Mouse (Mus musculus) c-Kit-negative CD71-positive TER-119-positive erythroid progenitor cells, embryonic 14.5 days (primary cell): ENCODE measurements around the gene Fam192a.

Experiments
- DNase-seq: peaks from one replicate; pipeline ENCODE4 v3.0.0-alpha.2; 2013; ENCODE audit warnings: low read depth, low spot score

Gene Fam192a

DNA sequence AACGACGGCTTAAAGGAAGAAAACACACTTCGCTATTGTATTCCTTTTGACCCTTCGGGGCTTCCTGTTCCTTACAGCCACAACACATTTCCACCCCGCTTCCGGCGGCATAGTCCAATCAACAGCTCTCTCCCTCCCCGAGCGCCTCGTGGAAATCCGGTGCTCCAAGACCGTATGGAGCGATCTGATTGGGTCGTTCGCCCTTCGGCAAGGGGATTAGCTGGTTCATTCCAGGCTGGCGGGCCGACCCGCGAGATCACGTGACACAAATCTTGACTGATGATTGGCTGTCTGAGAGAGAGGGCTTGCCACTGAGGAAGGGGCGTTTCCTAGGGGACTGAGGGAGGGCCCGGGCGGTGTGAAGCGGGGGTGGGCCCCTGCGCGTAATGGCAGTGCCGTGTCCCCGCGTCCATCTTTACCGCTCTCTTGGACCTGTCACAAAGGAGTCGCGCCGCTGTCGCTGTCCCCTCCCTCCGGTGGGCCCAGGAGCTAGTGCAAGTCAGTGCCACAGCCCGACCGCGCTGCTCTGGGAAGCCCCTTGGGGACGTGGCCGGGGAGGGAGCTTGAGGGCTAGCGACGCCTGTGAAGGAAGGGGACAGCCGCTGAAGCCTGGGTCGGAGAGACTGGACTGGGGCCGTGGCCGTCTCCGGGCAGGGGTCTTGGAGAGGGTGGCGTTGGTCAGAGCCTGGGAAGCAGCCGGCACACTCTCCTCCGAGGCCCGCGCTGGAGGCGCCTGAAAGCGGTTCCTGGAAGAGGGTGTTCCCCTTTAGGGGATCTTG is at the start of gene Fam192a, which contains the start of gene Rspry1:
Gene Fam192a, minus strand, starts transcription at position 391 of the 779 bp plus-strand sequence.
Gene Rspry1, plus strand, starts transcription at position 331 of the 779 bp plus-strand sequence.
- DNase-seq, result peak; percentile 99

DNA sequence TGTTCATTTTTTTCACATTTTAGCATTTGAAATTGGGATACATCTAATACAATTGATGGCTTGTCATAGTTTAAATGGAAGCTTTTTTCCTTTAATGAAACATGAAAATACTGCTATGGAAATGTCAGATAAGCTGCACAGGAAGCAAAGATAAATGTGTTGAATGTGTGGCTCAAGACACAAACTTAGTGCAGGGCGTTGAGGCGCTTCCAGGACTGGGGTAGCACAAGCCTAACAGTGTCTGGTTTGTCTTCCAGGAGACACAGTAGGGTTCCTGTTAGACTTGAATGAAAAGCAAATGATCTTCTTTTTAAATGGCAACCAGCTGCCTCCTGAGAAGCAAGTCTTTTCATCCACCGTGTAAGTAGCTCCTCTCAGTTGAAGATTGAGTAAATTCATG is 47.7 kb upstream of the Fam192a start:
- DNase-seq, result no peak

DNA sequence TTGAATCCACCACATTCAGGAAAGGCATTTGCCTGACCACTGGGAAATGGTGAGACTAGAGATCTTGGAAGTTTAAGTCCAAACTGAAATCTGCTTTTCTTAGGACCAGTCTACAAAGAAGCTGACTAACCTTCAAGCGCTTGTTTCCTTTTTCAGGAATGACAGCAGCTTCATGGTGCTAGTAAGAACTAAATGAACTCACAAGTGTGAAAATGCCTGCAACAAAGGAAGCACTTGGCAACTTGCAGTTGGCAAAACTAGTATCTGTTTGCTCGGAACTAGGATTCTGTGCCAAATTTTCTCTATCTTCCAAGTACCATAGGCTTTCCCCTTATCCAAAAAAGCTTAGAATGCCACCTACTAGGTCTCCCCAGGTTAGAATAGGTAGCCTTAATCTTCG is 44.4 kb upstream of the Fam192a start:
- no peak for DNase-seq

DNA sequence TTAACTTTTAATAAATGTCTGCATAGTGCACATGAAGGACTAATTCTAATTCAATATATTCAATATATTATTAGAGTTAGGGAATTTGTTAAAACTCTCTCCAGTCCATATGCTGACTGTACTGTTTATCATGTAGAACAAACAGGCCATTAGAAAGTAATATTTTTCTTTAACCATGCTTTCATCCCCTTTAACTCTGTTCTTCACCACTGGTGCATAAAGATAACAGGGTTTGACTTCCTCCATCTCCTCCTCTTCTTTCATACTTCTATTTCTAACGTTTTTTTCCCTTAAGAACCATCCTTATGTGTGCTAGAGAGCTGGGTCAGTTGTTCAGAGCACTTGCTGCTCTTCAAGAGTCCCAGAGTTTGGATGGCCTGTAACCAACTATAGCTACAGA is 43.4 kb upstream of the Fam192a start:
- no peak for DNase-seq

DNA sequence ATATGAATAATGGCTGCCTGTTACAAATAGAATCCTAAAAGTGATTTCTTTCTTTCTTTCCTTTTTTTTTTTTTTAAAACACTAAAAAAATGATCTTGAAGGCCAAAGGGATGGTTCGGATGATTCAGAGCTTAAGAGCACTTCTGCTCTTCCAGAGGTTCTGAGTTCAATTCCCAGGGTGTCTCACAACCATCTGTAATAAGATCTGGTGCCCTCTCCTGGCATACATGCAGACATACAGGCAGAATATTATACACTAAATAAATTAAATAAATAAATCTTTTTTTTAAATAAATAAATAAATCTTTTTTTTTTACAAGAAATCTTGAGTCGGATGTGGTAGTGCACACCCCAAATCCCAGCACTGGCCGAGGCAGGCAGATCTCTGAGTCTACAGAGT is 40.1 kb upstream of the Fam192a start:
- DNase-seq, result no peak

DNA sequence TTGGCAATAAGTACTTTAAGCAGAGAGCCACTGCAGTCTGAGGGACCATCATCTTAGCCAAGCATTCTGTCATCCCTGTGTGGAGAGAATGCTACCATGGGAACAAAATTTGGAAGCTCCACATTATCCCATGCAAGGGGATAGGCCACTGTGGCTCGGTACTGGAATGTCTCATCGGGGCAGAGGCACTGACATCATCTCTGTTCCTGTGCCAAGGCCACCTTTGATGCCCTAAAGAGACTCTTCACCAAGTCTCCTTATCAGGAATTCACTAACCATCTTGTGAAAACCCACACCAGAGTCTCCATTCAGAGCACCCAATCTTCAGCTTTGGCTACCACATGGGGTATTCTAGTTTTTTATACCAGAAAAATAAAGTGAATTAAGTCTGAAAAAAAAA is 39.4 kb upstream of the Fam192a start:
- no peak for DNase-seq

DNA sequence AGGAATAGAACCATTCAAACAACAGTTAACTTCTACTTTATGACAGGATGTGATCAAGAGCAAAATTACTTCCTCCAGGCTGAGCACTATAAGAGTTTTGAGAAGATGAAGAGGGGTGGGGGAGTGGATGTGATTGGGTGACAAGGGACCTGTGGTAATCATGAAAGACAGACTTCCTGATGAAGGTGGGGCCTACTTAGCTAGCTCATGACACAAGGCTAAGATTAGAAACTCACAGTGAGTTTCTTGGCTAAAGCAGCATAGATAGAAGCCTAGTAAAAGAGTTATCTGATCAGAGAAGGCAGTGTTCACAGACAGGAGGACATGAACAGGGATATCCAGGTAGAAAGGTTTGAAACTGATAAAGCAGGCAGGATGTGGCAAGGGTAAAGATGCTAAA is 32.4 kb upstream of the Fam192a start:
- peak; percentile 12 for DNase-seq

- no peak for DNase-seq
Measured at GRCm38 (mm10) chr8:94633564-94634194, 31.9 kb upstream of the Fam192a start.

GRCm38 (mm10) chr8:94624885-94625284 is 23.1 kb upstream of the Fam192a start:
- DNase-seq, result no peak

DNA sequence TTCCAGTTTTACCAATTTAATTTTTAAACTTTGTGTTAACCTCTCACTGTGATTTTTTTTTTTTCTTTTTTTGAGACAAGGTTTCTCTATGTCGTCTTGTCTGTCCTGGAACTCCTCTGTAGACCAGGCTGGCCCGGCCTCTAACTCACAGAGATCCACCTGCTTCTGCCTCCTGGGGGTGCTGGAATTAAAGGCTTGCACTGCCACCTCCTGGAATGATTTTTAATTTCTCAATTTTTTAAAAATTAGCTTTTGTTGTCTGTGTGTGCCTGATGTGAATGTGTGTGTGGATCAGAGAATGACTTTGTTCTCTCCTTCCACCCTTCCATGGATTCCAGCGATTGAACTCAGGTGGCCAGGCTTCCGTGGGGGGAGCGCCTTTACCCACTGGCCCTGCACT is 5.3 kb upstream of the Fam192a start:
- DNase-seq, result no peak

- no peak for DNase-seq
Measured at GRCm38 (mm10) chr8:94604030-94604429, 2.2 kb upstream of the Fam192a start.

DNA sequence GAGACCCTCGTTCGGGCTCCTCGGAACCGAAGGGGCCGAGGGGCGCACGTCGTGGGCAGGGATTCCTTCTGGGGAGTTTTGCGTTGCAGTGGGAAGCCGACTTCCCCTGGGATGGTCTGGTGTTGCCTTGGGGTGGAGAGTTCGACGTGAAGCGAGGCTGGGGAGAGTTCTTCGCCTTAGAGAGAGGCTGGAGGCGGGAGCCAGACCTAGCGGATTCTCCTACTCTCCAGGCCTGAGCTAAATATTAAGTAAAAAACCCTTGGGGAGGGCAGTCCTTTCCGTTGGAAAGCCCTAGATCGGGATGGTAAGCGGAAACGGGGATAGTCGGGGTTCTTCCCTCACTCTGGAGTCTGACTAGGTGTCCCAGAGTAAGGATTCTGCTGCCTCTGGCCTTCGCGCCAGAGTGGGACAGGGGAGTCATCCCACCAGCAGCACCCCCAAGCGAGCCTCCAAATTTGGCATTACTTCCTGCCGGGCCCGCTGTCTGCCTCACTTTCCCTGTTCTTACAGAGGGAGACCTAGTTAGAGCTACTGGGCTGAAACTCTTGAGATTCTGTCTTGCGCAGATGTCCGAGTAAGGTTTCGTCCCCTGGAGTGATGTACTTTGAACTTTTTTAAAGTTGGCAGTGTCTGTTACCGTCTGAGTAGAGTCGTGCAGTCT is 804 bp upstream of the Fam192a start:
- peak; percentile 31 for DNase-seq

GRCm38 (mm10) chr8:94601034-94601606 is 677 bp downstream of the Fam192a start:
- DNase-seq, result peak; percentile 12

DNA sequence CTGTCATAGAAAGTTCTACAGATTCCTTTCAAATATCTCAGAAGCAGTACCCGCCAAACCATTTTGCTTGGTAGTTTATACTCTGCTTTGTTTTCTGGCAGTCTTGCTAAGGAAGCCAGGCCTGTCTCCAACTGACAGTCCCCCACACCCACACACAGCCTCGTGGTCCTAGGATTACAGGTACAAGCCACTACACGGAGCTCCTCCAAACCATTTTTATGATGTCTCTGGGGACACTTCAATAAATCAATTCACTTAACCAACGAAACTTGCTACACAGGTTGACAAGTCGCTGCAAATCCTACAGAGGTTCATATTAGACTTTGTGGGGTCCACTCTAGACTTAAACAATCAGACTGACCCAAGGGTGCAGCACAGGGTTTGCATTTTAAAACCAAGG is 1.3 kb downstream of the Fam192a start:
- peak; percentile 3 for DNase-seq

GRCm38 (mm10) chr8:94594211-94594610 is 7.6 kb downstream of the Fam192a start:
- DNase-seq, result peak; percentile 9

- no peak for DNase-seq
Measured at GRCm38 (mm10) chr8:94591691-94592090, 10.1 kb downstream of the Fam192a start.

DNA sequence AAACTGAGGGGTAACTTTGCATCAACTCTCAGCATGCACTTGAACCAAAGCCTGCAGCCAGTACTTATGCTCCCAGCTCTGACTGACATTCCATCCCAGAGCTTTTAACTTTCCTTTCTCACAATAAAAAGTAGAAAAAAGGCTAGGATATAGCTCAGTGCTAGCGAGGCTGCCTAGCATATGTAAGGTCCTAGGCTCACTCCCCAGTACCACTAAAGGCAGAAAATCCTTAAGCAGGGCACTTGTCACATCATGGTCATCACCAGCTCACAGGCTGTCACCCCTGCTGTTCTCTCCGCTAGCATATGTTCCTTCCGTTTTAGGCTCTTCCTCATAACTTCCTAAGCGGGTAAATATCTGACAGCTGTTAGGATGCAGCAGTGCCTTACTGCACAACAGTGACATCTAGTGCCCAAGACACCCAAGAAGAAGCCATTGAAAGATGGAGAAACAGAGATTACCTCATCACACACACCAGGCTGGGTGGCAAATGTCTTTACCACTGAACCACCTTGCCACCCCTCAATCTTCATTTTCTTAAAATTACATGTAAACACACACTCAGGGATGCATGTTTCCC is 17.5 kb downstream of the Fam192a start:
- no peak for DNase-seq

- no peak for DNase-seq
Measured at GRCm38 (mm10) chr8:94582569-94582968, 19.2 kb downstream of the Fam192a start.

- DNase-seq, result no peak
Measured at GRCm38 (mm10) chr8:94581820-94582483, 19.8 kb downstream of the Fam192a start.

DNA sequence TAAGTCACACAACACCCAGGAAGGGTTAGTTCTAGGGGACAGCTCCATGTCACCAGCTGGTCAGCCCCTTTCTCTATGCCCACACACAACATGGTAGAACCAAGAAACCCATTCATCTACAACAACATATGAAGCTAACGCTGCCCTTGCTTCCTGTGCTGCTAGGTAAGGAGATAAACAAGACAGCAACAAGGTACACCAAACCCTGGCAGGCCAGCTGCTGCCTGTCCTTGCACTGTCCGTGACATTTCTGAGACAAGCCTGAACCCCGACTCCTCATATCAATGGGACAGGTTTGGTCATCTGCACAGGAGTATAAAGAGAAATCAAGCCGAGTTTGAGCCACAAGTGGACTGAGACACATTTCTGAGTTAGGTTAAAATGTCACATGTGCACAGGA is 26.6 kb downstream of the Fam192a start:
- DNase-seq, result no peak

GRCm38 (mm10) chr8:94574159-94574907 is 27.5 kb downstream of the Fam192a start:
- DNase-seq, result no peak
